Mouse (Mus musculus) small intestine, adult 2 months (tissue): ENCODE results near the gene Cherp.

Experiments used
- CTCF ChIP-seq: fragments of 200-500 bp; IDR thresholded peaks from 2 replicates; pipeline ENCODE4 v1.5.1; 2012; ENCODE audit warnings: low read depth, mild to moderate bottlenecking, control low read depth, inconsistent platforms, low read length, moderate library complexity, mixed read lengths; ENCODE audit not compliant: insufficient replicate concordance, insufficient read length; ENCODE audit errors: extremely low read depth
- POLR2A ChIP-seq: fragments of 200-500 bp; IDR thresholded peaks from 2 replicates; pipeline ENCODE4 v1.6.1; 2012; ENCODE audit warnings: low read depth, mild to moderate bottlenecking, control low read depth, inconsistent platforms, low read length, moderate library complexity

DNA sequence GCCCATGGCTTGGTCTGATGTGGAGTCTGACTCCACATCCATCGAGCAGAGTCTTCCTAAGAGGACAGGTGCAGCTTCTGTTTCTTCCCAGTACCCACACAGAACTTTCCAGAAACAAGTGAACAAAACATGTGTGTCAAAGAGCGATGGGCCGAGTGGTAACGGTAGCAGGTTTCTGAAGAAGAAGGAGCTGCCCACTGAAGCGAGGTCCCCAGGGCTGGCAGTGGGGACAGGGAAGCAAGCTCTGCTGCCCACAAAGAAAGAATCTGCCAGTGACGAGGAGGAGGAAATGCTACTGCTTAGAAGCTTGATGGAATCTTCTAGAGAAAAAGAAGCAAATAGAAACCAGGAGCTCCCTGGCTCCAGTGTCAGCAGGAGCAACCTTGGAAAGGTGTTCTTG is 30.0 kb downstream of the Cherp start:
- TF ChIP-seq CTCF, result no peak
- no peak for TF ChIP-seq POLR2A
